Comparison of ENCODE assay signal across 9 mouse cellular contexts in genomic region chr3:116661288-116661869, GRCm38 (mm10). TPM values are rescaled to one million over a fixed set of nuclear protein-coding genes. Genes with fewer than 3 reads are reported as not detected.
DNase-seq lines count a peak whose midpoint lies in the region; ATAC-seq lines count a peak whose summit lies in the region.
"Had no signal": no experiment of that assay in that cellular context is flagged by ENCODE, and none has a peak within 500 bp of the region (broad histone marks: within the 10 kb centered on the region; RNA-seq: fewer than 3 reads in every experiment).

No protein-coding gene starts in this region.

- ATAC-seq in heart, embryonic 12.5 days (ENCODE audit: insufficient number of reproducible peaks, low FRiP score), result no peak
- ATAC-seq in CD4-positive, CD25-positive, alpha-beta regulatory T cell, adult 4 months, result peak; percentile 1
- no peak for ATAC-seq in liver, embryonic 11.5 days (replicated peaks; ENCODE audit: low FRiP score)

- H3K9ac ChIP-seq in heart, embryonic 12.5 days, result peak overlapping the region; percentile 96
- H3K9ac ChIP-seq in liver, embryonic 11.5 days (ENCODE audit: low read depth, low read length), result peak overlapping the region; percentile 96

- no peaks in the 10 kb centered on the region for H3K9me3 ChIP-seq in heart, embryonic 12.5 days (replicated peaks)
- no peaks in the 10 kb centered on the region for H3K9me3 ChIP-seq in erythroblast, embryonic 14.5 days (ENCODE audit: control insufficient read depth, low read length)
- H3K9me3 ChIP-seq in liver, embryonic 11.5 days (ENCODE audit: control insufficient read depth, low read length), result no peaks in the 10 kb centered on the region

- H3K4me3 ChIP-seq in heart, embryonic 12.5 days, result peak overlapping the region; percentile 91
- H3K4me3 ChIP-seq in erythroblast, embryonic 14.5 days (replicated peaks), result peak overlapping the region; percentile 100
- H3K4me3 ChIP-seq in liver, embryonic 11.5 days (ENCODE audit: low read depth, low read length), result peak overlapping the region; percentile 96

- no peak for DNase-seq in heart, postnatal 4 days
- no peak for DNase-seq in liver, embryonic 11.5 days (ENCODE audit: low spot score)
- no peak for DNase-seq in urinary bladder, postnatal 25 days (ENCODE audit: low spot score)
- DNase-seq in left cerebral cortex, adult 11 months (ENCODE audit: low spot score), result no peak
- no peak for DNase-seq in layer of hippocampus, adult 9-10 months (ENCODE audit: low spot score)

- peaks cover 45% of the 10 kb centered on the region for H3K4me1 ChIP-seq in heart, embryonic 12.5 days (replicated peaks)
- H3K4me1 ChIP-seq in erythroblast, embryonic 14.5 days (ENCODE audit: control insufficient read depth), result peaks cover 57% of the 10 kb centered on the region
- peaks cover 28% of the 10 kb centered on the region for H3K4me1 ChIP-seq in liver, embryonic 11.5 days (replicated peaks; ENCODE audit: control insufficient read depth, insufficient read depth, low read length)

- WGBS in heart, embryonic 12.5 days, result 6% methylated on average over 16 of the region's 16 CpGs
- WGBS in liver, embryonic 11.5 days, result 5% methylated on average over 16 of the region's 16 CpGs

- H3K4me2 ChIP-seq in heart, embryonic 12.5 days, result peak overlapping the region; percentile 75
- peak overlapping the region; percentile 60 for H3K4me2 ChIP-seq in liver, embryonic 11.5 days

- no peaks in the 10 kb centered on the region for H3K27me3 ChIP-seq in heart, embryonic 12.5 days (replicated peaks)
- no peaks in the 10 kb centered on the region for H3K27me3 ChIP-seq in erythroblast, embryonic 14.5 days (ENCODE audit: control insufficient read depth)
- no peaks in the 10 kb centered on the region for H3K27me3 ChIP-seq in liver, embryonic 11.5 days (replicated peaks; ENCODE audit: control insufficient read depth, insufficient read depth, low read length)
- H3K27me3 ChIP-seq: Patski had no signal

- H3K27ac ChIP-seq in heart, embryonic 12.5 days (ENCODE audit: poor library complexity, severe bottlenecking), result peak overlapping the region; percentile 93
- H3K27ac ChIP-seq in liver, embryonic 11.5 days (ENCODE audit: low read depth, low read length), result peak overlapping the region; percentile 93

- no peaks in the 10 kb centered on the region for H3K36me3 ChIP-seq in heart, embryonic 12.5 days
- H3K36me3 ChIP-seq in erythroblast, embryonic 14.5 days (ENCODE audit: control insufficient read depth), result peaks cover 17% of the 10 kb centered on the region
- no peaks in the 10 kb centered on the region for H3K36me3 ChIP-seq in liver, embryonic 11.5 days (ENCODE audit: control insufficient read depth, insufficient read depth, low read length)

RNA-seq across cellular contexts. Expression of gene Mfsd14a, which starts 1.1 kb away (rescaled TPM):
- polyA plus RNA-seq in heart, embryonic 12.5 days (2016; fragmentation: Nextera tagmentation; extraction: Ambion mirVana), result 64.8 and 65.5 TPM in 2 replicates
- total RNA-seq in heart, postnatal 4 days (2021), result 10 to 100 TPM; 33.5 to 33.6 TPM
- 10 to 100 TPM; 84.4 to 86.1 TPM for polyA plus RNA-seq in CD4-positive, CD25-positive, alpha-beta regulatory T cell, adult 4 months (2017; shearing (Covaris generic))
- 0.30 and 0.52 TPM in 2 replicates for polyA plus RNA-seq in erythroblast, embryonic 14.5 days (2012)
- polyA plus RNA-seq in liver, embryonic 11.5 days (2014; fragmentation: Nextera tagmentation; extraction: Ambion mirVana), result 67.4 and 75.0 TPM in 2 replicates

RNA-seq across cellular contexts. Expression of gene Gm43191, which starts 19.7 kb away (rescaled TPM):
- not detected in 2 replicates for polyA plus RNA-seq in heart, embryonic 12.5 days (2016; fragmentation: Nextera tagmentation; extraction: Ambion mirVana)
- total RNA-seq in heart, postnatal 4 days (2021), result 1 to 10 TPM in 1 of 2 experiments, not detected in 1; 1.8 TPM
- polyA plus RNA-seq in CD4-positive, CD25-positive, alpha-beta regulatory T cell, adult 4 months (2017; shearing (Covaris generic)), result not detected
- polyA plus RNA-seq in erythroblast, embryonic 14.5 days (2012), result not detected in 2 replicates
- 0.30 TPM in 1 of 2 replicates, not detected in the other for polyA plus RNA-seq in liver, embryonic 11.5 days (2014; fragmentation: Nextera tagmentation; extraction: Ambion mirVana)

RNA-seq across cellular contexts. Expression of gene Trmt13, which starts 47.0 kb away (rescaled TPM):
- polyA plus RNA-seq in heart, embryonic 12.5 days (2016; fragmentation: Nextera tagmentation; extraction: Ambion mirVana), result 21.8 and 24.0 TPM in 2 replicates
- total RNA-seq in heart, postnatal 4 days (2021), result 1 to 10 TPM; 7.1 to 9.0 TPM
- polyA plus RNA-seq in CD4-positive, CD25-positive, alpha-beta regulatory T cell, adult 4 months (2017; shearing (Covaris generic)), result 10 to 100 TPM; 38.2 to 39.0 TPM
- 0.10 and 0.17 TPM in 2 replicates for polyA plus RNA-seq in erythroblast, embryonic 14.5 days (2012)
- polyA plus RNA-seq in liver, embryonic 11.5 days (2014; fragmentation: Nextera tagmentation; extraction: Ambion mirVana), result 23.4 and 26.3 TPM in 2 replicates

RNA-seq across cellular contexts. Expression of gene Slc35a3, which starts 51.3 kb away (rescaled TPM):
- 14.8 and 16.0 TPM in 2 replicates for polyA plus RNA-seq in heart, embryonic 12.5 days (2016; fragmentation: Nextera tagmentation; extraction: Ambion mirVana)
- 10 to 100 TPM; 23.7 to 25.8 TPM for total RNA-seq in heart, postnatal 4 days (2021)
- 1 to 10 TPM; 5.8 to 7.1 TPM for polyA plus RNA-seq in CD4-positive, CD25-positive, alpha-beta regulatory T cell, adult 4 months (2017; shearing (Covaris generic))
- polyA plus RNA-seq in erythroblast, embryonic 14.5 days (2012), result 0.55 and 0.71 TPM in 2 replicates
- polyA plus RNA-seq in liver, embryonic 11.5 days (2014; fragmentation: Nextera tagmentation; extraction: Ambion mirVana), result 20.0 TPM in 2 replicates

Comparison
In these comparisons a context has a peak if more than half of its experiments do, and no peak if none do; other contexts are left out.
1. RNA of gene Mfsd14a, which starts 1.1 kb away (polyA plus RNA-seq): 84.4 to 86.1 TPM in CD4-positive, CD25-positive, alpha-beta regulatory T cell, adult 4 months, 67.4 to 75.0 TPM in liver, embryonic 11.5 days and 64.8 to 65.5 TPM in heart, embryonic 12.5 days; 0.30 to 0.52 TPM in erythroblast, embryonic 14.5 days; every median in the first group is over 10 times any median in the second.
2. RNA of gene Trmt13, which starts 47.0 kb away (polyA plus RNA-seq): 38.2 to 39.0 TPM in CD4-positive, CD25-positive, alpha-beta regulatory T cell, adult 4 months, 23.4 to 26.3 TPM in liver, embryonic 11.5 days and 21.8 to 24.0 TPM in heart, embryonic 12.5 days; 0.10 to 0.17 TPM in erythroblast, embryonic 14.5 days; every median in the first group is over 10 times any median in the second.
3. Peak in every context shown above with its lines, with median percentiles within 50 percentile points of each other: H3K4me3 ChIP-seq.